Mouse (Mus musculus): ENCODE data around the gene Glis1.

The Glis1 gene

GRCm38 (mm10) chr4:107434356-107435237 is at the start of gene Glis1:
Glis1 (plus strand) TSS chr4:107434591.
- DNase-seq (ENCODE audit: low spot score) = peak; percentile 27

GRCm38 (mm10) chr4:107387038-107387437 is 47.4 kb upstream of the Glis1 start:
- DNase-seq (ENCODE audit: low spot score) = peak; percentile 85

- no peak for DNase-seq (ENCODE audit: low spot score)
These were observed 46.9 kb upstream of the Glis1 start for GRCm38 (mm10) chr4:107387465-107387864.

- DNase-seq (ENCODE audit: low spot score) = peak; percentile 64
These were observed 46.1 kb upstream of the Glis1 start for GRCm38 (mm10) chr4:107388291-107388690.

- DNase-seq (ENCODE audit: low spot score) = no peak
These were observed 45.0 kb upstream of the Glis1 start for GRCm38 (mm10) chr4:107389345-107389744.

GRCm38 (mm10) chr4:107393771-107394170 is 40.6 kb upstream of the Glis1 start:
- DNase-seq (ENCODE audit: low spot score) = peak; percentile 42

- DNase-seq (ENCODE audit: low spot score) = peak; percentile 24
These were observed 14.2 kb upstream of the Glis1 start for GRCm38 (mm10) chr4:107420202-107420601.

- DNase-seq (ENCODE audit: low spot score) = no peak
These were observed 12.7 kb upstream of the Glis1 start for GRCm38 (mm10) chr4:107421711-107422110.

- DNase-seq (ENCODE audit: low spot score) = peak; percentile 79
These were observed 12.2 kb upstream of the Glis1 start for GRCm38 (mm10) chr4:107422176-107422575.

- peak; percentile 26 for DNase-seq (ENCODE audit: low spot score)
These were observed 8.8 kb upstream of the Glis1 start for GRCm38 (mm10) chr4:107425616-107426015.

- DNase-seq (ENCODE audit: low spot score) = no peak
These were observed 7.8 kb upstream of the Glis1 start for GRCm38 (mm10) chr4:107426631-107427030.

GRCm38 (mm10) chr4:107432717-107433116 is 1.7 kb upstream of the Glis1 start:
- peak; percentile 43 for DNase-seq (ENCODE audit: low spot score)

- peak; percentile 49 for DNase-seq (ENCODE audit: low spot score)
These were observed 414 bp upstream of the Glis1 start for GRCm38 (mm10) chr4:107433998-107434355.

GRCm38 (mm10) chr4:107435238-107435946 is 1.0 kb downstream of the Glis1 start:
- DNase-seq (ENCODE audit: low spot score) = peak; percentile 24

GRCm38 (mm10) chr4:107436476-107436875 is 2.1 kb downstream of the Glis1 start:
- DNase-seq (ENCODE audit: low spot score) = no peak

GRCm38 (mm10) chr4:107438741-107439140 is 4.3 kb downstream of the Glis1 start:
- no peak for DNase-seq (ENCODE audit: low spot score)

GRCm38 (mm10) chr4:107440306-107440705 is 5.9 kb downstream of the Glis1 start:
- no peak for DNase-seq (ENCODE audit: low spot score)

- DNase-seq (ENCODE audit: low spot score) = no peak
These were observed 7.9 kb downstream of the Glis1 start for GRCm38 (mm10) chr4:107442288-107442687.

- no peak for DNase-seq (ENCODE audit: low spot score)
These were observed 8.6 kb downstream of the Glis1 start for GRCm38 (mm10) chr4:107442891-107443483.

GRCm38 (mm10) chr4:107443621-107444020 is 9.2 kb downstream of the Glis1 start:
- DNase-seq (ENCODE audit: low spot score) = no peak

- DNase-seq (ENCODE audit: low spot score) = no peak
These were observed 14.1 kb downstream of the Glis1 start for GRCm38 (mm10) chr4:107448481-107448880.

- DNase-seq (ENCODE audit: low spot score) = no peak
These were observed 15.1 kb downstream of the Glis1 start for GRCm38 (mm10) chr4:107449519-107449918.

Measured in adipocyte (in vitro differentiated cells).